Mouse (Mus musculus) ES-E14 (cell line): Measurements from ENCODE around the gene Parp14.

Source experiments
- CHD2 ChIP-seq: IDR thresholded peaks from 2 replicates; pipeline ENCODE4 v1.6.1; 2014; ENCODE audit warnings: mild to moderate bottlenecking, low read depth, low read length, inconsistent platforms
- HCFC1 ChIP-seq: IDR thresholded peaks from 2 replicates; pipeline ENCODE4 v1.6.1; 2012; ENCODE audit warnings: low read length, inconsistent platforms, borderline replicate concordance; ENCODE audit not compliant: insufficient read depth
- MAFK ChIP-seq: IDR thresholded peaks from 2 replicates; pipeline ENCODE4 v1.6.1; 2014; ENCODE audit warnings: mild to moderate bottlenecking, low read depth, low read length, inconsistent platforms; ENCODE audit not compliant: insufficient read depth
- ZC3H11A ChIP-seq: IDR thresholded peaks from 2 replicates; pipeline ENCODE4 v1.6.1; 2012; ENCODE audit warnings: low read depth, mild to moderate bottlenecking, inconsistent platforms, low read length, borderline replicate concordance
- ZNF384 ChIP-seq: IDR thresholded peaks from 2 replicates; pipeline ENCODE4 v1.6.1; 2012; ENCODE audit warnings: low read depth, low read length, inconsistent platforms

DNA sequence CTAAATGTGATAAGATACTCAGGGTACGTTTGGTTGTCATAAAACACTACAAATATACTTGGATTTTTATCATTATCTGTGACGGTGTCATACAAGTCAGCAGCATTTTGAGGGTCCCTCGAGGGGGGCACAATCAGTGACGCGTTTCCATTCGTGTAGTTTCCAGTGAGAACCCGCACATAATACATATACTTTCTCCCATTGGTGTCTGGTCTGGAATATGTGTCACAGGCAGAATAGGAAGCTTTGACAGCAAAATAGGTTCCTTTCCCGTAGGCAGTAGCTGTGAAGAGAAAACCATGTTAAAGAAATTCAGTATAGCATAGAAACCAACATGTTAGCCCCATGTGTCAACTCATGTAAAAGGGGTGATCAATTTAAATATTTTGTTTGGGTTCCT is 36.7 kb downstream of the Parp14 start:
- TF ChIP-seq MAFK, result no peak
- TF ChIP-seq CHD2, result no peak
- TF ChIP-seq HCFC1, result no peak
- no peak for TF ChIP-seq ZC3H11A
- no peak for TF ChIP-seq ZNF384
